Mouse (Mus musculus) lung, adult 2 months (tissue): ENCODE results near the gene Zscan4e. TPM values are rescaled to one million over a fixed set of nuclear protein-coding genes. Genes with fewer than 3 reads are reported as not detected.
"Not testable (repeated sequence)": the region's sequence is repeated elsewhere in the genome, so short reads cannot be mapped to it uniquely, and the experiment has no call there.

Experiments
- DNase-seq: peaks from one replicate; pipeline ENCODE4 v3.0.0; 2022
- H3K4me1 ChIP-seq: fragments of 200-500 bp; 2 replicates; pipeline ENCODE4 v1.6.1; 2011; ENCODE audit warnings: low read length; ENCODE audit not compliant: control insufficient read depth, insufficient read depth
- H3K4me3 ChIP-seq: fragments of 200-500 bp; replicated peaks from 2 replicates; pipeline ENCODE3; 2011; ENCODE audit warnings: low read depth, mild to moderate bottlenecking, control low read depth, low read length; ENCODE audit errors: extremely low read depth
- polyA plus RNA-seq: library from polyadenylated mRNA; depleted of rRNA; stranded (reverse); fragments of >200 nt; gene quantifications from 2 replicates; pipeline ENCODE4 v1.2.3, GENCODE M21; 2012; rRNA removed

Zscan4e gene
- not detected in 2 replicates for polyA plus RNA-seq

DNA sequence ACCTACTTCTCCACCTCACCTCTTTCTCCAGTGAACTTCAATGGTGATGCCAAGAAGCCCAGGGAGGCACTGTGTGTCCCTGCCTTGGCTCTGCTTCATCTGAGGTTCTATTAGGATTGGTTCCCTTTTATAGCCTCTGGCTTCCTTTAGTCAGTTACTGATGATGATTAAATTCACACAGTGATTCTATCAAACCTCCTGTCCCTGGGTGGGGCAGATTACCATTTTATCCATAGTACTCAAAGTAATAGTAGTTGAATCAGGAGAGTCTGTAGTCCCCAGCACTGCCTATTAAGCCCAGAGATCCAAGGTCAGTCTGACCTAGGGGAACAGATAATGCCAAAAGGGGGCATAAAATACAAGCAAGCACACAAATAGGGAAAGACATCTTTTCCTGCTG, at the start of gene Zscan4e:
Gene Zscan4e (minus strand): TSS at position 101 of the 400 bp plus-strand sequence.
- not testable (repeated sequence) for H3K4me3 ChIP-seq, DNase-seq, H3K4me1 ChIP-seq

Other genes with a start within 250 kb of the Zscan4e start
- gene Zscan4-ps1, start 241.0 kb downstream of the Zscan4e start, polyA plus RNA-seq, result not detected in 2 replicates
- gene Zscan4d, start 144.5 kb downstream of the Zscan4e start, polyA plus RNA-seq, result not detected in 2 replicates
- not detected in 2 replicates for gene Zscan4f, start 87.2 kb upstream of the Zscan4e start, polyA plus RNA-seq
- not detected in 2 replicates for gene Zscan4-ps2, start 203.6 kb upstream of the Zscan4e start, polyA plus RNA-seq